Mouse (Mus musculus) liver, embryonic 15.5 days (tissue): Measurements from ENCODE around the gene Fign. TPM values are rescaled to one million over a fixed set of nuclear protein-coding genes. Genes with fewer than 3 reads are reported as not detected.

ENCODE experiments used
- ATAC-seq: fragments of 200-750 bp; cut with Nextera tagmentation; 2 replicates; pipeline ENCODE4 v1.8.0; 2017; ENCODE audit warnings: moderate number of reproducible peaks, mild to moderate bottlenecking, moderate library complexity; ENCODE audit not compliant: insufficient read depth
- H3K27ac ChIP-seq: fragments of 300-500 bp; sonication (generic); replicated peaks from 2 replicates; pipeline ENCODE4 v1.5.1; 2015; ENCODE audit warnings: mild to moderate bottlenecking, inconsistent platforms
- H3K27me3 ChIP-seq: fragments of 300-500 bp; sonication (generic); 2 replicates; pipeline ENCODE4 v1.6.1; 2015; ENCODE audit warnings: mild to moderate bottlenecking, inconsistent platforms
- H3K36me3 ChIP-seq: fragments of 300-500 bp; sonication (generic); replicated peaks from 2 replicates; pipeline ENCODE4 v1.6.1; 2015; ENCODE audit warnings: moderate library complexity, mild to moderate bottlenecking, inconsistent platforms
- H3K4me1 ChIP-seq: fragments of 300-500 bp; sonication (generic); replicated peaks from 2 replicates; pipeline ENCODE4 v1.6.1; 2015; ENCODE audit warnings: inconsistent platforms
- H3K4me2 ChIP-seq: fragments of 300-500 bp; sonication (generic); 2 replicates; pipeline ENCODE4 v1.6.1; 2015; ENCODE audit warnings: moderate library complexity, mild to moderate bottlenecking, inconsistent platforms
- H3K4me3 ChIP-seq: fragments of 300-500 bp; sonication (generic); replicated peaks from 2 replicates; pipeline ENCODE4 v1.5.1; 2015; ENCODE audit warnings: mild to moderate bottlenecking, inconsistent platforms
- H3K9ac ChIP-seq: fragments of 300-500 bp; sonication (generic); 2 replicates; pipeline ENCODE4 v1.6.1; 2015; ENCODE audit warnings: moderate library complexity, mild to moderate bottlenecking, inconsistent platforms
- H3K9me3 ChIP-seq: fragments of 300-500 bp; sonication (generic); replicated peaks from 2 replicates; pipeline ENCODE4 v1.6.1; 2016; ENCODE audit warnings: inconsistent platforms
- WGBS: fragments of 180-500 bp; shearing (Covaris S2); methylation state at CpG from one replicate; pipeline ENCODE4 v1.1.7; 2015; ENCODE audit warnings: mixed read lengths; ENCODE audit not compliant: insufficient replicate concordance; 5-methylcytosine and 5-hydroxymethylcytosine counted together
- polyA plus RNA-seq: library from polyadenylated mRNA; unstranded; fragments of >200 nt; fragmentation: Nextera tagmentation; extraction: Ambion mirVana; gene quantifications from 2 replicates; pipeline ENCODE4 v1.2.1, GENCODE M21; 2015

The Fign gene
- 2.2 and 2.8 TPM in 2 replicates for polyA plus RNA-seq

GRCm38 (mm10) chr2:64097937-64098617 is at the start of gene Fign:
TSS of gene Fign (minus strand) at chr2:64098038.
- 1% methylated on average over 65 of the region's 85 CpGs for WGBS
- Histone ChIP-seq H3K27ac (peak within 1 kb of the TSS; percentile 68), H3K27me3 (peaks cover 31% of the 10 kb centered on the region), H3K4me1 (no peaks in the 10 kb centered on the region), H3K4me3 (peak within 1 kb of the TSS; percentile 55), H3K9ac (peak within 1 kb of the TSS; percentile 43), H3K36me3 (no peaks in the 10 kb centered on the region), H3K9me3 (no peaks in the 10 kb centered on the region), H3K4me2 (peak within 1 kb of the TSS; percentile 49)
- peak; percentile 76 for ATAC-seq

- H3K27ac ChIP-seq = no peak overlapping the region
- no peak for ATAC-seq
- 44% methylated on average over 4 of the region's 4 CpGs for WGBS
Observed at GRCm38 (mm10) chr2:64133597-64133996, 35.8 kb upstream of the Fign start.

GRCm38 (mm10) chr2:64120495-64120894 is 22.7 kb upstream of the Fign start:
- 45% methylated on average over 5 of the region's 5 CpGs for WGBS
- no peak for ATAC-seq
- H3K27ac ChIP-seq = no peak overlapping the region
- no peaks in the 10 kb centered on the region for H3K4me1 ChIP-seq
- H3K9me3 ChIP-seq = no peaks in the 10 kb centered on the region
- no peak overlapping the region for H3K9ac ChIP-seq
- H3K4me3 ChIP-seq = no peak overlapping the region
- H3K4me2 ChIP-seq = no peak overlapping the region
- H3K27me3 ChIP-seq = no peaks in the 10 kb centered on the region
- no peaks in the 10 kb centered on the region for H3K36me3 ChIP-seq

More at GRCm38 (mm10) chr2:64133597-64133996, 35.8 kb upstream of the Fign start:
- no peaks in the 10 kb centered on the region for H3K36me3 ChIP-seq
- H3K9ac ChIP-seq = no peak overlapping the region
- H3K9me3 ChIP-seq = no peaks in the 10 kb centered on the region
- H3K4me3 ChIP-seq = no peak overlapping the region
- no peaks in the 10 kb centered on the region for H3K4me1 ChIP-seq
- no peaks in the 10 kb centered on the region for H3K27me3 ChIP-seq
- H3K4me2 ChIP-seq = no peak overlapping the region

- no peaks in the 10 kb centered on the region for H3K36me3 ChIP-seq
- WGBS = 55% methylated on average over 7 of the region's 7 CpGs
- no peak overlapping the region for H3K9ac ChIP-seq
- H3K9me3 ChIP-seq = no peaks in the 10 kb centered on the region
- no peak overlapping the region for H3K4me2 ChIP-seq
- H3K4me1 ChIP-seq = no peaks in the 10 kb centered on the region
- no peak overlapping the region for H3K27ac ChIP-seq
- no peaks in the 10 kb centered on the region for H3K27me3 ChIP-seq
- no peak for ATAC-seq
- H3K4me3 ChIP-seq = no peak overlapping the region
Observed at GRCm38 (mm10) chr2:64116613-64117012, 18.8 kb upstream of the Fign start.

- no peaks in the 10 kb centered on the region for H3K9me3 ChIP-seq
- 59% methylated on average over 3 of the region's 3 CpGs for WGBS
- H3K4me1 ChIP-seq = no peaks in the 10 kb centered on the region
- H3K4me3 ChIP-seq = no peak overlapping the region
- H3K27me3 ChIP-seq = no peaks in the 10 kb centered on the region
- no peak overlapping the region for H3K9ac ChIP-seq
- no peak for ATAC-seq
- no peaks in the 10 kb centered on the region for H3K36me3 ChIP-seq
- no peak overlapping the region for H3K27ac ChIP-seq
- H3K4me2 ChIP-seq = no peak overlapping the region
Observed at GRCm38 (mm10) chr2:64111133-64111532, 13.3 kb upstream of the Fign start.

GRCm38 (mm10) chr2:64109860-64110259 is 12.0 kb upstream of the Fign start:
- H3K4me3 ChIP-seq = no peak overlapping the region
- no peak overlapping the region for H3K9ac ChIP-seq
- H3K9me3 ChIP-seq = no peaks in the 10 kb centered on the region
- 76% methylated on average over 4 of the region's 4 CpGs for WGBS
- no peaks in the 10 kb centered on the region for H3K27me3 ChIP-seq
- no peak for ATAC-seq
- no peaks in the 10 kb centered on the region for H3K4me1 ChIP-seq
- no peaks in the 10 kb centered on the region for H3K36me3 ChIP-seq
- no peak overlapping the region for H3K27ac ChIP-seq
- H3K4me2 ChIP-seq = no peak overlapping the region

GRCm38 (mm10) chr2:64108040-64108439 is 10.2 kb upstream of the Fign start:
- Histone ChIP-seq H3K9me3 (no peaks in the 10 kb centered on the region), H3K9ac (no peak overlapping the region), H3K4me1 (no peaks in the 10 kb centered on the region), H3K4me2 (no peak overlapping the region), H3K27me3 (no peaks in the 10 kb centered on the region), H3K36me3 (no peaks in the 10 kb centered on the region), H3K4me3 (no peak overlapping the region), H3K27ac (no peak overlapping the region)
- ATAC-seq = no peak
- 67% methylated on average over 8 of the region's 8 CpGs for WGBS

- Histone ChIP-seq H3K4me1 (no peaks in the 10 kb centered on the region), H3K27ac (peak overlapping the region; percentile 68), H3K4me3 (peak overlapping the region; percentile 55), H3K9ac (peak overlapping the region; percentile 43), H3K27me3 (peaks cover 31% of the 10 kb centered on the region), H3K9me3 (no peaks in the 10 kb centered on the region), H3K36me3 (no peaks in the 10 kb centered on the region), H3K4me2 (peak overlapping the region; percentile 49)
- peak; percentile 59 for ATAC-seq
- WGBS = 8% methylated on average over 21 of the region's 21 CpGs
Observed at GRCm38 (mm10) chr2:64098618-64099320, 931 bp upstream of the Fign start.

- 2% methylated on average over 12 of the region's 12 CpGs for WGBS
- ATAC-seq = no peak
- no peaks in the 10 kb centered on the region for H3K4me1 ChIP-seq
- H3K9me3 ChIP-seq = no peaks in the 10 kb centered on the region
- no peaks in the 10 kb centered on the region for H3K36me3 ChIP-seq
- H3K4me2 ChIP-seq = peak overlapping the region; percentile 49
- H3K27ac ChIP-seq = no peak overlapping the region
- peak overlapping the region; percentile 55 for H3K4me3 ChIP-seq
- H3K9ac ChIP-seq = no peak overlapping the region
- H3K27me3 ChIP-seq = peaks cover 31% of the 10 kb centered on the region
Observed at GRCm38 (mm10) chr2:64096721-64097411, 972 bp downstream of the Fign start.

- no peaks in the 10 kb centered on the region for H3K36me3 ChIP-seq
- no peak overlapping the region for H3K9ac ChIP-seq
- 52% methylated on average over 5 of the region's 5 CpGs for WGBS
- no peak for ATAC-seq
- H3K4me3 ChIP-seq = no peak overlapping the region
- H3K4me2 ChIP-seq = peak overlapping the region; percentile 49
- no peak overlapping the region for H3K27ac ChIP-seq
- peaks cover 31% of the 10 kb centered on the region for H3K27me3 ChIP-seq
- no peaks in the 10 kb centered on the region for H3K4me1 ChIP-seq
- no peaks in the 10 kb centered on the region for H3K9me3 ChIP-seq
Observed at GRCm38 (mm10) chr2:64096176-64096575, 1.7 kb downstream of the Fign start.

- Histone ChIP-seq H3K4me3 (peak overlapping the region; percentile 14; the same call in 1 of the 2 replicates), H3K27me3 (peaks cover 31% of the 10 kb centered on the region), H3K4me1 (no peaks in the 10 kb centered on the region), H3K9me3 (no peaks in the 10 kb centered on the region), H3K9ac (no peak overlapping the region), H3K27ac (no peak overlapping the region), H3K4me2 (peak overlapping the region; percentile 37; the same call in 1 of the 2 replicates), H3K36me3 (no peaks in the 10 kb centered on the region)
- no peak for ATAC-seq
- 42% methylated on average over 5 of the region's 5 CpGs for WGBS
Observed at GRCm38 (mm10) chr2:64095561-64095960, 2.3 kb downstream of the Fign start.
